Mouse (Mus musculus) liver, adult 2 months (tissue): ENCODE measurements around the gene Mitd1.

Experiments
- CTCF ChIP-seq: fragments of 200-500 bp; IDR thresholded peaks from 2 replicates; pipeline ENCODE4 v1.5.1; 2011; ENCODE audit warnings: low read depth, low read length, control low read depth
- POLR2A ChIP-seq: fragments of 200-500 bp; IDR thresholded peaks from 2 replicates; pipeline ENCODE4 v1.6.1; 2011; ENCODE audit warnings: low read length, control low read depth; ENCODE audit not compliant: insufficient read depth; ENCODE audit errors: extremely low read depth

DNA sequence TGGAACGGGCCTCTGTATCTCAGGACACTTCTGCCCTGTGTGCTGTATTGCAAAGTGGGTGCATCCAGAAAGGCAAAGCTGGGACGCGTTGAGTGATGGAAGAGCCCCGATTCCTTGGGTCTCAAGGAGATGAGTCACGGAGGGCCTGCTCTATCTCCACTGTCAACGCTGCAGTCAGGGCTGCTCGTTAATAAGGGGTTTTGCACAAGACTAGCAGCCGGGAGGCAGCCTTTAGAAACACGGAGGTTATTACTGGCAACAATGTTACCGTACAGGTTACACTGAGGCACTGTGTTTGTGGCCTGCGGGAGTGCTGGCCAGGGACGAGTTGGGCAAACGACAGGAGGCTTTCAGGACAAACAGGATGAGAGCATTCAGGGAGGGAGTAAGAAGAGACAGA is 27.5 kb upstream of the Mitd1 start:
- no peak for TF ChIP-seq CTCF
- no peak for TF ChIP-seq POLR2A
